Mouse (Mus musculus): Measurements from ENCODE around the gene 2510009E07Rik.

Gene 2510009E07Rik

DNA sequence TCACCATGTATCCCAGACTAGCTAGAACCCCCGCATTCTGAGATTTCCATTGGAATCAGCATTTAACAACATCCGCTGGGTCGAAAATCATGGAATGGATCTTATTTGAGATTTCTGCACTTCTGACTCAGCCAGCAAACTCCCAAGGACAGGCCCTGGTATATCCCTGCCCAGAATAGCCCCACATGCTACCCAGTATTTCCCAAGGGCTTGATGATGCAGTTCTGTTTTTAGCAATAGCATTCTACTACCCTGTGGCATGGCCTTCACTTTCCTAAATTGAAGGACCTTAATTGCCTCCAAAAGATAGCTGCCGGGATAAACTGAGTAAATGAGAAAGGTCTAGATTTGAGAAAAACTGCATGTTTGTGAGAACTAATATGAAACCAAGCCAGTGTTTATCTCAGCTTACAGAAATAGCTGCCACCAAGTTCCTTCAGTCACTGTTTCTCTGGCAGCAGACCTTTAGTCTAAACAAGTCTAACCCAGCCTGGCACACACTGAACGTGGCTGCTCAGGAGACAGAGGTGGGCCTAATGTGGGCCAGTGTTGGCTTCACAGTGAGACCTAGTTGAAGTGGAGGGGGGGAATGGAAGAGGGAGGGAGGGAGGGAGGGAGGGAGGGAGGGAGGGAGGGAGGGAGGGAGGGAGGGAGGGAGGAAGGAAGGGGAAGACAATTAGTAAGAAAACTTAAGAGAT, 58.2 kb downstream of the 2510009E07Rik start:
- no peak for DNase-seq (ENCODE audit: low spot score in 2 of 2)

DNA sequence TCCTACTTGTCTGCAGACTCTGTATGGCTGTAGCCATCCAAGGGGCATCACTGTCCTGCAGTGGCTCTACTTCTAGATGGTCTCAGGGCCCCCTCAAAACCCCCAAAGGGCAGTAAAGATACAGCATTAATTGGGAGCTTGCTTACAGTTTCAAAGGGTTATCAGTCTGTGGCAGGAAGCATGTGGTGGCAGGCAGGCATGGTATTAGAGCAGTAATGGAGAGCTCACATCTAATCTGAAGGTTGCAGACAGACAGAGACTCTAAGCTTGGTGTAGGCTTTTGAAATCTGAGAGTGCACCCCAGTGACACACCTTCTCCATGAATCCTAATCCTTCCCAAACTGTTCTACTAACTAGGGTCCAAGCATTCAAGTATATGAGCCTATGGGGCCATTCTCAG, 60.0 kb downstream of the 2510009E07Rik start:
- no peak for DNase-seq (ENCODE audit: low spot score in 2 of 2)

DNA sequence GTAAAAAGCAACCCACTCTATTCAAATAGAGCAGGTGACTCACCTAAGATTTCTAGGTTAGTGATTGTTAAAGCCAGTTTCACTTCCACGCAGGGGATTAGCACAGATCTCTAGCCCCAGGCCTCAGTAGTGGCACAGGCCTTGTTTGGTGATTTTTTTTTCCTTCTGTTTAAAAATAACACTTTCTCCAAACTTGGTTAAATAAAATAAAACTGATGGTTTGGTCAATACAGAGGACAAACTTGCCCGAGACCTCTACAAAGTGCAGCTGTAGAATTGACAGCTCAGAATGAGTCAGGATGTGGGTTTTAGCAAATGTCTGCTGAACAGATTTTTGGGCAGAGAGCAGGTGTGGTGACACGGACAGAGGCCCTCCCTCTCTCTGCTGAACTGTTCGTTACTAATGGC, 62.6 kb downstream of the 2510009E07Rik start:
- DNase-seq (ENCODE audit: low spot score in 2 of 2), result no peak

DNA sequence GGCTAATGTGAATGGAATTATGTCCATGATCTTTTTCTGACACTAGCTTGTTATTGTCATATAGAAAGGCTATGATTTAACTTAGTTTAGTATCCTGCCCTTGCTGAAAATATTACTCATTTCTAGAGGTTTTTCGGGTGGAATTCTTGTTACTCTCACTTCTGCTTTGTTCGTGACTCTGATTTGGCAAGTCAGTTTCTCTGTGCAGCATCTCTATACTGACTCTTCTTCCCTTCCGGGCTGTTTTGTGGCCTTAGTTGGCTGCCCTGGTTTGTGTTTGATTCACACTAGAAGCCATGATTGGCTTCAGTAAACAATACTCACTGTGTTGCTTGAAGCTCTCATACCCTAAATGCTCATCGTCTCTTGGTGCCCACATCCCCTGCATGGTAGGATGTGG, 63.9 kb downstream of the 2510009E07Rik start:
- DNase-seq (ENCODE audit: low spot score in 2 of 2), result no peak

DNA sequence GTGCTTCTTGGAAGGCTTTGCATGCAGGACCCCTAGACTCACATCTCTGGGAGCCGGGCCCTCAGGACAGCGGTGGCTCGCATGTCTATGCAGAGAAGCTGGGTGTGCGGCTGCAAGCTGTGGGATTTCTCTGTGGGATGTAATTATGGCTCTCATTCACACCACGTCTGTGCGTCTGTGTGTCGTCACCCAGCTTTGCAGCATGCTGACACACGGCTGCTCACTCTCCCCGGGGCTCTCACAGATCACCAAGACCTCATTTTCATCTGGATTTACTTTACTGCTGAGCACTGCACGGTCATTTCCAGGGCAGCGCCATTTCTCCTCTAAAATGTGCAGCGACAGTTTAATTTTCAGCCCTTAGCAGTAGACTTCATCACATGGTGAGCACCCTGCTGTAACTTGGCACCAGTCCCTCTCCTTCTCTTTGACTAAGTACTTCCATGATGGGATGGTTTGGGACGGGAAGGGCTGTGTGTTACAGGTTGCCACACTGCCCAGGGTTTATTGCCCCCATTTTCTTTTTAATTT, 66.3 kb downstream of the 2510009E07Rik start:
- no peak for DNase-seq (ENCODE audit: low spot score in 2 of 2)

DNA sequence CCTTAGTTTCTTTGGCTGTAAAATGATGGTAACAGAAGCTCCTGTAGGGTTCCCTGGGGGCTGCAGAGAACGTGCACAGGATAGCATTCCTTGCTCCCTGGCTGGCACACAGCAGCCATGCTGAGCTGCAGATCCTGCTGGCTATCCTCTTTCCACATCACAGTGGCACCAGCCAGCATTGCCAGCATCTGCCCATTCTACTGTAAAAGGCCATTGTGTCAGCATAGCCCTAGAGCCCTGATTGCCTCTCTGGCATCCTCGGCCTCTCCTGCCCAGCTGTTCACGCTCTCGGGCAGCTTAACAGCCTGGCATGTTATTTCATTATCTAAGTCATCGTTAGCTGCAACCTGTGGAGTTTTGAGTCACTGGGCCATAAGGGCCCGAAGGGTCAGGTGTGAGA, 67.2 kb downstream of the 2510009E07Rik start:
- no peak for DNase-seq (ENCODE audit: low spot score in 2 of 2)

DNA sequence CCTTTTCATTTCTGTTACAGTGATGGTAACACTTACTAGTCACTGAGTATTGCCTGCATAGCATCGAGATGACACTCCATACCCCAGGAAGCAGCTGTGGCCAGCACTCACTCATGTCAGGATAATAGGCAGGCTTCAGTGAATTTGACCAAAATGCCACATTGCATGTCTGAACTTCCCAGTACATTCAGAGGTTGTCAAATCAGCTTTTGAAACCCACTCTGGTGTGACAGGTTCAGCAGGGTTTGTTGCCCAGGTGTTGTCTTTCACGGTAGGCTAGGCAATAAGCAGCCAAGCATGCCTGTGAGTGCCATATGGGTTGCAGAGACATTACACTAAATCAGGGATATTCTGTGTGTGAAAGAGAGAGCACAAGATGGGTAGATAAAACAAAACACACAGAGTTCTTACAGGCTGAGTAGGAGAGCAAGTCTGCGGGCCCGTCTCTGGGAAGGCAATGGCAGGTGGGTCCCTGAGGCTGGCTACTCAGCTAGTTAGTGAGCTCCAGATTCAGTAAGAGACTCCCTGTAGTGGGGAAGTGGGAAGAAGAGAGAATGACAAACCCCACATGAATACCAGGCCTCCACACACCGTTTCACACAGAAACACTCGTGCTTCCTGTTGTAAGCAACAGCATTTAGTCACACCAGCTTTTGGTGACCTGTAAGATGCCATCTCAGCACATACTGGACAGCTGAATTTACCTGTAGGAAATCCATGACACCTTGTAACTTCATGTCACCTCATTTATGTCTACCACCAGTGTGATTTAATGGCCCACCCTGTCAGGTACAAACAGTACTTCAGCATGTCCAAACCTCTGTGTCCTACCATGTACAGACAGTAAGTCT, 68.5 kb downstream of the 2510009E07Rik start:
- DNase-seq (ENCODE audit: low spot score in 2 of 2), result no peak

DNA sequence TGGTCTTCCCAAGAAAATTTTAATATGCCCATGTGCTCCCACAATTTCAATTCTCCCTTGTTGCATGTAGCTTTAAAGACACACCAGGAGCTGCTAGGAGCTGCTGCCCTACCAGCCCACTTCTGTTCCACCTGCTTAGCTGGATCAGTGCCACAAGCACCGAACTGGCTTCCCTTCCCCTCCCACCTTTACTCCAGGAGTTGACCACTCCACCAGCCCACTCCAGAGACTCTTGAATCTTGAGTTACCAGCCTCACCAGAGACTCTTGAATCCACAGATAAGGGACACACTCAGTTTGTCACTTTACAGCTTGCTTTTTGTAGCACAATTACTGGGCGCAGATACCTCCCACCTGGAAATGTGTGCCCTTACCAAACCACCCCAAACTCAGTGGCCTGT, 73.8 kb downstream of the 2510009E07Rik start:
- DNase-seq (ENCODE audit: low spot score in 2 of 2), result no peak

DNA sequence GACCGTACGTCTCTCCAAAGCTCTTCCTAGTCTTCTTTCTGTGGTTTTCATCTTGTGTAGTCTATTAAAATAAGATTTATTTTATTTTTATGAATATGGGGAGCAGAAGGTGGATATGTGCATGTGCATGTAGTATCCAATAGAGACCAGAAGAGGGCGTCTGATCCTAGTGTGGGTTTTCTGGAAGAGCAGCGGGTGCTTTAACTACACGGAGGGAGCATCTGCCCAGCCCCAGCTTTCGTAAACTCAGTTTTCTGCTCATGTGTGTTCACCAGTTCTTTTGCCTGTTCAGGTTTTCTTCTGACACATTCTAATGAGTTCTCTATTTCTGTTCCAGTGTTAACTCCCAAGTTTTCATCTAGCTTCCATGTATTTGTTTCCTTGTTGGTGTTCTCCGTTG, 78.7 kb downstream of the 2510009E07Rik start:
- DNase-seq (ENCODE audit: low spot score in 2 of 2), result peak in 1 of 2 experiments; percentile 8

DNA sequence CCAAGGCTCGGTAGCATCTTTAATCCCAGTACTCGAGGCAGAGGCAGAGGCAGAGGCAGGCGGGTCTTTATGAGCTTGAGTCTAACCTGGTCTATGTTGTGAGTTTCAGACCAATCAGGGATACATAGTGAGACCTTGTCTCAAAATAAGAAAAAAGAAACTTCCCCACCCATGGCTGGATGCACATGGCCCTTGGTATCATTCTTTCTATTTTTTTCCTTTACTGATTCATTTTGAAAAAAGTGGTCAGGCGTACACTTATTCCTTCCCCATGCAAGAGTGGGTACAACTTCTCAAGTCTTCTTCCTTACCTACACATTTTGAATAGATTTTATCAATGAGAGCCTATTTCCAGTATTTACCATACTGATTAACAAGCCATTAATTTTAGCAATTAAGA, 84.0 kb downstream of the 2510009E07Rik start:
- DNase-seq (ENCODE audit: low spot score in 2 of 2), result no peak

DNA sequence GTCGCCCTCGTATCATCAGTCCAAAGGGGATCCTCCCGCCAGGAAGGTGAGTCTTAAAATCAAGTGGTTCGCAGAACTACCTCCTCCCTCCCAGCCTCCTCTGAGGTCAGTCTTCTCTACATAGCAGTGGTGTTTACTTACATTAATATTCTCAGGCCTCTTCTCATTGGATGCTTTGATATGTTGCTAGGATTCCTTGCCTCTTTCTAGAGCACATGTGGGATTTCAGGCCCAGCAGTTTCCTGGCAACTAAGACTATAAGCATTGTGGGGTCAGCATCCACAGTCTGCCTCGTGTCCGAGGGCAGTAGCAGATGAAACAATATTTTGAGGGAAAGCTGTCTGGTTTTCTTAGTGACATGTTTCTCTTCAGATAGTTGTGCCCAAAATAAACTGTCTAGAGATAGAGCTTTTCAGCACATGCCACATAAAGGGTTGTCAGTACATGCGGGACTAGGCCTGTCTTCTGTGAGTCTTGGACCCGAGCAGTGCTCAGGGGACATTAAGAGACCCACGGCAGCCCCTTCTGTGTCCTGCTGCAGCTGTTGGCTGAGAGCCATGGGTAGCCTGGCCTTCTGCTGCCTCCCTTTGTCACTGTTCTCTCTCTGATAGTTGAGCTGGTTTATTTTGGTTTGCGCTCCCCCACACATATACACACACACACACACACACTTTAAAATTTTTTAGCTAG, 86.1 kb downstream of the 2510009E07Rik start:
- DNase-seq (ENCODE audit: low spot score in 2 of 2), result no peak

DNA sequence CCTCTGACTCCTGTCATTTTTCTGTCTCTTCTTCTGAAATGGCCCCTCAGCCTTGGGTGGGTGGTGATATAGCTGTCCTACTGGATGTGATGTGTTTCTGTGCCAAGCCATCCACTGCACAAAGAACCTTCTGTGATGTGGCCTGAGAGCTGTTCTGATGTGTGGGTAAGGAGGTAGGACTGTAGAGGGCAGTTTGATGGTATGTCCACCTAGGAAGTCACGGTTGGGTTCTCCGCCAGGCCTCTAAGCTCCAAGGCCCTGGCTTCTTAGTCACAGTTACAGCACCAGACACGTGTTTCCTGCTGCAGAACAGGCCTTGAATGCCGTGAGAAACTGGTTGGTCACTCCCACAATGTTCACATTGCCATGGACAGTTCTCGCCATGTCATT, 86.8 kb downstream of the 2510009E07Rik start:
- no peak for DNase-seq (ENCODE audit: low spot score in 2 of 2)

DNA sequence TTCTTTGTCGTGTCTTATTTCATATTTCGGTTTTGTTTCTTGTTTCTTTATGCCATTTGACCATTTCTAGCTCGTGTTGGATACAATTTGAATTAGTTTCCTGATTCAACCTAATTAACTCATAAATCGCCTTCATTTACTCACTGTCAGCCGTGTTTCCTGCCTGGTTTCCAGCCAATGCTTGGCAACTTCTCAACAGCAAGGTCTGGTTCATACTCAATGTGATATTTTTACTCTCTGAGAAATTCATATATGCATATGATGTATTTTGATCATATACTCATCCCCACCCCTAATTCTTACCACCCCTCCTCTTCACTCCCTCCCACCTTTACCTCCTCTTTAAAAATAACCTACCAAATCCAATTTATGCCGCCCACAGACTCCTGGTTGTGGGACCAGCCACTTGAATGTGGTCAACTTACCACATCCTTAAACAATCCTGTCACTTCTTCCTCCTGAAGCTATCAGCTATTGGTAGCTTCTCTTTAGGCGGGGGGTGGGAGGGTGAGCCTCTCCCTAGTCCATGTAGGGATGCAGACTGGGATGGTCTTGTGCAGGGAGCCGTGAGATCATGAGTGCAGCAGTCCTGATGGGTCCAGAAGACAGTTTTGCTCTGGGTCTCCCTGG, 87.3 kb downstream of the 2510009E07Rik start:
- DNase-seq (ENCODE audit: low spot score in 2 of 2), result no peak

DNA sequence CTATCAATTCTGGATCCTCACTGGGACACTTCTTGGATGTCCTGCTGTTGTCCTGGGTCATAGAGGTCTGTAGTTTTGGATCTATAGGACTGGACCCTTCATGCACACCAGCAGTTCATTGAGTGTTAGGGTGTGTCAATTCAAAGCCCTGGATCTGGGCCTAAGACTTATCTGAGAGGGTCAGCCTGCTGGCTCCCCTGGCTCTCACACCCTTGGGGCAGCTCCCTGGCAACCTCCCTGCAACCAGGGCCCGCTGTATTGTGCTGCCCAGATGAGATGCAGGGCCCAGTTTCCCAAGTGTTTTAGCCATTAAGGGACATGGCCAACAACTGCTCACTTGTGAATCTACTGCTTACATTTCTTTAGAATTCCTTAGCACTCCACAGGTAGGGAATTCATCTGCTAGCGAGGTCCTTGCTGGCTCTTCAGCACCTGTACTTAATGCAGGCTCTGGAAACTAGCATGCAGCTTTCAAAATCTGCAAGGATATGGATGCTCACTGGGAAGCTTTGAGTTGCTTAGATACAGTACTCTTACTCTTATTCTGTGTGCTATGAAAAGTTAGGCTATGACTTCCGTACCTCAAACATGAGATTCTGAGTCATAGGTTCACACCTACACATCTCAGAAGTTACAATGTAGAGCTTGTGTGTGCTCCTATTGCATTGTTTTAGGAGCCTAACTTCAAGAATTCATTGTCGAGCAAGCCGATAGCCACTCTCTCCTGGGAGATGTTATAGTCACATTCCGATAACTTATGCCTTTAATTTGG, 88.0 kb downstream of the 2510009E07Rik start:
- DNase-seq (ENCODE audit: low spot score in 2 of 2), result no peak

DNA sequence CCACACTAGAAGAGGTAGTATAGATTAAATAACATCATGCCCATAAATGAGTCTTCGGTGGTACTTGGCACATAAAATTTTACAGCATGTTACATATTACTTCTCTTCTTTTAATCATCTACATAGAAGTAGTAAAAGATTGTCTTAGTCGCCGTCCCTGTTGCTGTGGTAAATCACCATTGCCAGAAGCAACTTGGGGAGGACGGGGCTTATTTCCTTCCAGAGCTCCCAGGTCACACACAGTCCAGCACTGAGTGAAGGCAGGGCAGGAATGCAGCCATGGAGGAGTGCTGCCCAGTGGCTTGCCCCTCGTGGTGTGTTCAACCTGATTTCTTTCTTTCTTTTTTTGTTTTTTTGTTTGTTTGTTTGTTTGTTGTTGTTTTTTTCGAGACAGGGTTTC, 90.1 kb downstream of the 2510009E07Rik start:
- no peak for DNase-seq (ENCODE audit: low spot score in 2 of 2)

Measured in natural killer cell, adult 2 months (primary cell).